Mouse (Mus musculus) embryonic fibroblast, embryonic 13.5 days (primary cell): ENCODE data around the gene Enox1. TPM values are rescaled to one million over a fixed set of nuclear protein-coding genes. Genes with fewer than 3 reads are reported as not detected.

Experiments used
- H3K27ac ChIP-seq: 2 replicates; pipeline ENCODE4 v1.5.1; 2012; ENCODE audit warnings: low read length, control low read depth, inconsistent platforms; ENCODE audit not compliant: insufficient read depth
- H3K4me1 ChIP-seq: 2 replicates; pipeline ENCODE4 v1.6.1; 2011; ENCODE audit warnings: low read length; ENCODE audit not compliant: control insufficient read depth, insufficient read depth
- H3K4me3 ChIP-seq: 2 replicates; pipeline ENCODE4 v1.5.1; 2011; ENCODE audit warnings: mild to moderate bottlenecking, control low read depth, low read length; ENCODE audit not compliant: insufficient read depth
- CTCF ChIP-seq: IDR thresholded peaks from 2 replicates; pipeline ENCODE4 v1.5.1; 2011; ENCODE audit warnings: mild to moderate bottlenecking, control low read depth, low read length, moderate library complexity, borderline replicate concordance; ENCODE audit not compliant: insufficient read depth
- POLR2A ChIP-seq: IDR thresholded peaks from 2 replicates; pipeline ENCODE4 v1.6.1; 2011; ENCODE audit warnings: low read depth, mild to moderate bottlenecking, control low read depth, low read length, moderate library complexity
- polyA plus RNA-seq: library from polyadenylated mRNA; stranded (reverse); fragments of >200 nt; gene quantifications from 2 replicates; pipeline ENCODE4 v1.2.4, GENCODE M21; 2011; ENCODE audit warnings: low read depth; ENCODE audit not compliant: missing spikeins, insufficient read length

Enox1 gene
- polyA plus RNA-seq, 1 experiment, result 7.0 TPM

DNA sequence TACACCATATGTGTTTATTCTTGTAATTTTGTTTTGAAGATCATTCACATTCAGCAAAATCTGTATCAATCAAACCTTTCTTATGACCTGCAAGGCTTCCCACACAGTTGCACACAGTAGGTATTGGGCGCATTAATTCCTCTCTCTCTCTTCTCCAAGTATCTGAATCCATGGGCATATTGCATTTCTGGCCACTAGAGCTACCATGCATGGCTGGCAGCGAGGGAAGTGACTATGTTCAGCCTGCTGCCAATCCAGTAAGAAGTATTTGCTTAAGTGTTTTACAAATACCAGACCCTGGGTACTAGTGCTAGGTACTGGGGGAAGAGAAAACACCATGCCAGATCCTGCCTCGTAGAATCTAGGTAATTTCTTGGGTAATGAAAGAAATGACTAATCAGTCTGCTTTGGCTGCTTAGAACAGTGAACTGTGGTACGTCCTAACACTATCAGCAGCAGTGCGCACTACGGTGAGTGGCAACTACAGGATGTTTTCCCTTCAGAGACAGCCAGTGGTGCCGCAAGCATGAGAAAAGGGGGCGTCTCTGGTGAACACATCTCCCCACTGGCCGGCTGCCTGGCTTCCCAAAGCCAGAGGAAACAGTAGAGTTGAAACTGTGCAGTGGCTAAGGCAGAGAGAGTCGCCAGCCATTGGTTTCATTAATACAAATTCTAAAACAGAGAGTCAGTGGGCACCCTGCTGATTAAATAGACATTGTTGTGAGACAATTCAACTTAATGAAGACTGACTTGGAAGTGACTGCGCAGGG, 428.7 kb downstream of the Enox1 start:
- Histone ChIP-seq H3K4me3 (no peak overlapping the region), H3K4me1 (no peaks in the 10 kb centered on the region), H3K27ac (no peak overlapping the region)
- TF ChIP-seq POLR2A (no peak), CTCF (no peak)

DNA sequence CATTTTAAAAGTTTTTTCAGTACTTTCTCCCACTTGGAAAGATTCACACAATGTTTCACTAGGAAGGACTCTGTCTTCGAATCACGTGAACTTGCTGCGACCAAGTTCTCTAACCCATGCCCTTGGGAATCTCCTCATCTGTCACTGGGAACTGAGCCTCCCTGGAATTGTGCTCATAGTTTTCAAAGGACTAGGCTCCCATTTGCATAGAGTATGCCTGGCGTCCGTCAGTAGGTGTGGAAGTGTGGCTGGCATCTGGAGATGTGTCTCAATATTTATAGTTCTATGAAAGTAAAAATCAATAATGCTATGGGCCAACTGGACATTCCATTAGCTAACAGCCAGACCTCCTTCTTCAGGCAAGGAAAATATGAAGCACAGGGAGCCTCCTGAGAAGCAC, 429.5 kb downstream of the Enox1 start:
- TF ChIP-seq CTCF (no peak), POLR2A (no peak)
- Histone ChIP-seq H3K27ac (no peak overlapping the region), H3K4me3 (no peak overlapping the region), H3K4me1 (no peaks in the 10 kb centered on the region)

DNA sequence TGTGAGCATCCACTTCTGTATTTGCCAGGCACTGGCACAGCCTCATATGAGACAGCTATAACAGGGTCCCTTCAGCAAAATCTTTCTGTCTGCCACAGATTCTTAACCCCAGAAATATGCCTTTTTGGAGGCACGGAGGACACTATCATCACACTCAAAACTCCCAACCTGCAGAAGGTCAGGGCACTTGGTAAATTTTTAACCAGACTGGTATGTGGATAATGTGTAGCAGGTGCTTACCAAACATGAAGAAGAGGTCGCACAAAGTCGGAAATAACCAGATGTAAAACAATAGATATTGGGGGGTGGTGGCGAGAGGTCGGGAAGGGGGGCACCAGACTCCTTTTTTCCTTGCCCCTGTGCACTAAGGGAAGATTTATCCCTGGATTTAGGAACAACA, 430.6 kb downstream of the Enox1 start:
- TF ChIP-seq CTCF, result no peak
- no peak for TF ChIP-seq POLR2A
- Histone ChIP-seq H3K4me3 (no peak overlapping the region), H3K27ac (no peak overlapping the region)

DNA sequence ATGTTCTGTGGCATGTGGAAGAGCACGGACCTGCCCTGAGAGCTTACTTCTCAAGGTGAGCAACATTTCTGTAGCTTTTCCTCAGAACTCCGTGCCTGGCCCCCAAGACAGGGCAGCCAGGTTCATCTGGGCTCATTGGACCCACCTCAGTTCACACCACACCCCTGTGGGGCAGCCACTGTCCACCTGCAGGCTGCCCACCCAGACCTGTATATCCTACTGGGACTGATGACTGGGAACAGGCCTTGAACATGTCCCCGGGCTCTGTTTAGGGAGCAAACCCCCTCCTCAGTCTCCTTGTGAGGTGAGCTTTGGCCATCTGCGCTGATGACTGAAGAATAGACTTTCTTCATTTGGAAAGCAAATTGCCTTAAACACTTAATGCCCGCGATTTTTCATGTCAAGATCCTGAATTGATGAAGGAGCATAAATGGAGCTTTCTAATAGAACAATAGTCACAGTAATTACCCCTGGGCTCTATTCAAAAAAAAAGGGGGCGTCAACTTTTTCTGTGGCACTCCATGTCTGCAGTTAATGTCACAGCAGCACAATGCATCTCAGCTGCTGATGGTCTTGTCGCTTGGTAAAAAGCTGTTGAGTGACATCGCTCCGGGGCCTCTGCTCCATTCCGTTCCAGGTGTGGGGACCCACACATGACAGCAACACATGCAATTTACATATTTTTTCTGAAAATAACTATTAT, 436.7 kb downstream of the Enox1 start:
- Histone ChIP-seq H3K27ac (no peak overlapping the region), H3K4me3 (no peak overlapping the region), H3K4me1 (no peaks in the 10 kb centered on the region)
- TF ChIP-seq POLR2A, result no peak

More for the DNA sequence above, 430.6 kb downstream of the Enox1 start:
- H3K4me1 ChIP-seq, result no peaks in the 10 kb centered on the region

DNA sequence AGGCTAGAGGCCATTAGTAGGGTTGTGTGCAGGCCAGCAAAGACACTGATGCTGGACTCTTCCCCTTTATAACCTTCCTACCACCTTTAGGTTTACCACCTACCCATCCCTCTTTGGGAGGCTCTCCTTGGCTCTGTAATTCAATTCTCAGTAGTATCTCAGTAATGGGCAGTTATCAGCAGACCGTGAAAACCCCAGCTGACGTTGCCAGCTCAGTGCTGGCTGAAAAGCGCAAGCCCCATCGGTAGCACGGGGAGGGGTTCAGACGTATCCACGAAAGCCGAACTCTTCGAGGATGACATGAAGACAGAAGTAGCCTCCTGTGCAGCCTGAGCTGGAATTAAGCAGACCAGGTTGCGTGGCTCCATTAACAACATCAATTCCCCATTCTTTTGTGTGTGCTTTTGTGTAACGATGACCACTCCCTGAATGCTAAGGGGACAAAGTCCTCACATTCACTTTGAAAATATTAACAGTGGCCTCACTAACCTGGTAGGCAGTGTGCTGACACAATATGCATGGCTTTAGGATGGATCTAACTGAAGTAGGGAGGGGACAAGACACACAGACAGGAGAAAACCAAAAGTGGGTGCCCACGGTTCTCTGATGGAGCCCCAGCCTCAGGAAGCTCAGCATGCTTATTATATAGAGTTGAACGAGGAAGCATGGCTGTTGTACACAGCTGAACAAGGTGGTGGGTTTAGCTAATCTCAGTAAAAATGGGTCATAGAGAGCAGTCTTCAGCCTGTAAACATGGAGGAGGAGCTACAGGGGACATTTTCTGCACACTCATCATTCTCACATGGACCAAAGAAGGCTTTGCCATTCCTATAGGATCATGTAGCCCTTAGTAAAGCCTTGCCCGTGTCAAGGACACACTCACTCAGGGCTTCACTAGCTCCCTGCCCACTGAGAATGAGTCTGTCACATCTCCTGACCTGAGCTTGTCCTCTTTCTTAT, 439.9 kb downstream of the Enox1 start:
- Histone ChIP-seq H3K27ac (no peak overlapping the region), H3K4me3 (no peak overlapping the region), H3K4me1 (no peaks in the 10 kb centered on the region)
- TF ChIP-seq POLR2A (no peak), CTCF (no peak)

DNA sequence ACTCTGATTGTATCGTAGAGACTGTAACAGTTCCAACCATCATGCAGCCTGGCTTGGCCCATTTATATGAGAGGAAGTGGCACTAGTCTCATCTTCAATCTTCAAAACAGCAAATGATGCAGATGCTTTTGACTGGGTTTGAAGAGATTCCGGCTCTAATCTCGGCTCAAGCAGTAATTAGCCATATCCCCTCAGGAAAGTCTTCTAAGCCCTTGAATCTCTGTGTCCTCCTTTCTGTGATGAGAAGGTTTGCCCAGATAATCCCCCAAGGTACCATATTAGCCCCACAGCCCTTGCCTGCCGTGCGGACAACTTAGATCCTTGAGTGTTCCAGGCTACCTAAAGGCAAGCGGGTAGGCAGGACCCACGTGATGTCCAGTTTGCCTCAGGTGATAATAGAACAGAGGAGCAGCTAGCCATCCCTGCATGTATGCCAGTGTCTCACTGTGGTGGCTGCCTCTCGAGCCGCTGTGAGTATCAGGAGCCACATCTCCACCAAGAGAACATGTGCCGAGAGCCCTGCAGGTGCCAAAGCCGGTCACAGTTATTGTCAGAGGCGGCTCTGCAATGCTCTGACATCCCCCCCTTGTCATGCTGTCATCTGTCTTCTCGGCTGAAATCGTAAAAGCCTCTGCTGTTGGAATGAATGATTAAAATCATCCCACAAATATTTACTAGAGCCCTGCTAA, 442.6 kb downstream of the Enox1 start:
- H3K4me1 ChIP-seq, result no peaks in the 10 kb centered on the region
- TF ChIP-seq CTCF, result no peak
- no peak for TF ChIP-seq POLR2A
- H3K27ac ChIP-seq, result no peak overlapping the region
- no peak overlapping the region for H3K4me3 ChIP-seq

DNA sequence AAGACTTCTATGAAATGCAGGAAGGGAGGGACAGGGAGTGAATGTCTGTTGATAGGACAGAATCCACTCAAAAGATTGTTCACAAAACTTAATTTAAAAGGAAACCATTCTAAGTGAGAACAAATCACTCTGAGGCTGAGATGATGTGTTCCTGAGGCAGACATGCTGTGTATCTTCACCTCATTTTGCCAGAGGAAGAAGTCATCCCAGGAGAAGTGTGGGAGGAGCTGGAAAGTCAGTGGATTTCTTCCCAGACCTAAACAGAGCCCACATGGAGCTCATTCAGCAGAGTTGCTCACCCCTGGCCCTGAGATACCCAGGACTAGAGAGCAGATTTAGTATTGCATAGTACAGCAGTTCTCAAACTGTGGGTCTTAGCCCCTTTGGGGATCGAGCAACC, 444.2 kb downstream of the Enox1 start:
- no peak overlapping the region for H3K27ac ChIP-seq
- no peaks in the 10 kb centered on the region for H3K4me1 ChIP-seq
- TF ChIP-seq CTCF (no peak), POLR2A (no peak)
- no peak overlapping the region for H3K4me3 ChIP-seq

DNA sequence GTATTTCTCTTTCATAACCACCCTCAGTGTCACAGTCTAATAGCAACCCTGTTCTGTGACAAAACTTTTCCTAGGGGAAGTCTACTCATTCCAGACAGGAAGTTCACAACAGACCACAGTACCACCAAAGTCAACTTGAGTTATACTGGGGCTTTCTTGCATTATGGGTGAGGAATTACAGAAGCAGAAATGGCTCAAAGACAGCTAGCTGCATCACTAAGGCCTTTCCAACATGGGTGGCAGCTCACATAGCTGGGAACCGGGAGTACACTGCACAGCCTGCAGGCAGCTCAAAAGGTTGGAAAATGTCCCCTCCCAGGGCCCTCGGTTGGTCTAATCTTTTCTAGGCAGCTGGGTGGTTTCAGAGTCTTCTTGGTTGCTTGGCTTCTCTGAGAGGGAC, 444.9 kb downstream of the Enox1 start:
- TF ChIP-seq POLR2A, result no peak
- TF ChIP-seq CTCF, result no peak
- H3K27ac ChIP-seq, result no peak overlapping the region
- no peak overlapping the region for H3K4me3 ChIP-seq
- H3K4me1 ChIP-seq, result no peaks in the 10 kb centered on the region

DNA sequence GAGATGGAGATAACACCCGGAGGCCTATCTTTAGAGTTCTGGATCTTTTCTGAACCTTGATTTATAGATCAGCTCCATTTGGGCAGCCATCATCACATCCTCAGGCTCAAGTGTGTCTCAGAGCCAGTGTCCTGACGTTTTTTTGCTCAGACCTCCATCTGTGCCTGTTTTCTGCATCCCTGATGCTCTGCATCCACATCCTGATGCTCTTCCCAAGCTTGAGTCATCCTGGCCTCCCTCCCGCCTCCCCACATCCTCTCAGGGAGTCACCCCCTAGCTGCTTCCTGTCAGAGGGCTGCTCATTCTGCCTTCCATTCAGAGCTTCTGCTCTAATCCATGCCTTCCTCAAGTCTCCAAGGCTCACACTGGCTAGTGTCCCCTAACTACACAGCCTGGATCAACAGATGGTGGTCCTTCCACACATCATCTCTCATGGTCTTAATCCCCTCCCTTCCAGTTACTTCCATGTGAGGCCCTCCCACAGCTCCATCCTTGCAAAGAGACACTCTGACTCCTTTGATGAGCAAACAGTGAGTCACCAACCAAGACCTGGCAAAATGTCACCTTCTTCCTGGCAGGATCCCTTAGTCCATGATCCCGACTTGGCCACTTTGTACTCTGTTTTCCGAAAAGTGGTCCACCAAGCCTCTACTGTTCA, 451.7 kb downstream of the Enox1 start:
- no peak for TF ChIP-seq POLR2A
- no peak for TF ChIP-seq CTCF
- H3K4me1 ChIP-seq, result 0 out of 2 replicates have a peak, but pooled peaks cover 3% of the 10 kb centered on the region
- no peak overlapping the region for H3K4me3 ChIP-seq
- H3K27ac ChIP-seq, result no peak overlapping the region

DNA sequence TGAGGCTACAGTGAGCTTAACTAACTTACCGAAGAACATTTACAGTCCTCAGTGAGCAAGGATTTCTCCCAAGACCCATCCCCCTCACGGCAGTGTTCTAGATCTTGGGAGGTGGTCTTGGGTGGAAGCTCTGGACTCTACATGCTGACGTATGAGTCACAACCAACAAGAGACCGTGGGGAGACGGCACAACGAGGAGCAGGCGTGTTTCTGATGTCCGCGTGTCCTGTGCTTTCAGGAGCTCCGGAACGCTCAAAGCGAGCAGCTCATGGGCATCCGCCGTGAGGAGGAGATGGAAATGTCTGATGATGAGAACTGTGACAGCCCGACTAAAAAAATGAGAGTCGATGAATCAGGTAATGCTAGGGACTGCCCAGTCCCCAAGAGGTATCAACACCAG, 458.6 kb downstream of the Enox1 start:
- TF ChIP-seq CTCF (no peak), POLR2A (no peak)
- no peak overlapping the region for H3K4me3 ChIP-seq
- no peaks in the 10 kb centered on the region for H3K4me1 ChIP-seq
- H3K27ac ChIP-seq, result no peak overlapping the region
